Mouse (Mus musculus) spleen, embryonic (tissue): Measurements from ENCODE around the gene Pigw.

Source experiments
- CTCF ChIA-PET: fragments of 350-600 bp; sonication (Branson Sonifier 250); formaldehyde crosslinking; loops from one replicate; lab custom pipeline; 2022; lab: Charles Lee

Gene Pigw

GRCm38 (mm10) chr11:84879772-84880464, at the start of gene Pigw, which contains the start of gene Myo19:
Pigw (minus strand) TSS chr11:84880285.
Myo19 (plus strand) TSS chr11:84880148.
- CTCF ChIA-PET, result interaction anchor here (1.0 kb wide), 1 partner anchor 49 kb away, joined by 4 read pairs; no protein-coding TSS in a partner anchor

GRCm38 (mm10) chr11:84920981-84921380, 40.9 kb upstream of the Pigw start:
- CTCF ChIA-PET, result interaction anchor here (0.5 to 0.6 kb wide), 2 partner anchors 9 to 94 kb away, joined by 3 to 4 read pairs; no protein-coding TSS in a partner anchor

- CTCF ChIA-PET, result no interaction called here
Observed at GRCm38 (mm10) chr11:84919951-84920350, 39.9 kb upstream of the Pigw start.

GRCm38 (mm10) chr11:84919276-84919675, 39.2 kb upstream of the Pigw start:
- CTCF ChIA-PET, result no interaction called here

- CTCF ChIA-PET, result interaction anchor here (0.6 kb wide), 2 partner anchors 254 to 343 kb away, joined by 3 to 13 read pairs; no protein-coding TSS in a partner anchor
Observed at GRCm38 (mm10) chr11:84918425-84918824, 38.3 kb upstream of the Pigw start.

- CTCF ChIA-PET, result no interaction called here
Observed at GRCm38 (mm10) chr11:84916703-84917300, 36.7 kb upstream of the Pigw start.

- CTCF ChIA-PET, result no interaction called here
Observed at GRCm38 (mm10) chr11:84916053-84916702, 36.1 kb upstream of the Pigw start, which contains the start of gene Znhit3. Znhit3 (minus strand) TSS chr11:84916366.

GRCm38 (mm10) chr11:84914673-84915072, 34.6 kb upstream of the Pigw start:
- CTCF ChIA-PET, result no interaction called here

GRCm38 (mm10) chr11:84910411-84910810, 30.3 kb upstream of the Pigw start:
- CTCF ChIA-PET, result interaction anchor here (0.6 kb wide), 1 partner anchor 39 kb away, joined by 3 read pairs; no protein-coding TSS in a partner anchor

- CTCF ChIA-PET, result no interaction called here
Observed at GRCm38 (mm10) chr11:84908480-84908879, 28.4 kb upstream of the Pigw start.

GRCm38 (mm10) chr11:84907081-84907480, 27.0 kb upstream of the Pigw start:
- CTCF ChIA-PET, result no interaction called here

GRCm38 (mm10) chr11:84904597-84905144, 24.6 kb upstream of the Pigw start:
- CTCF ChIA-PET, result no interaction called here

GRCm38 (mm10) chr11:84893113-84893512, 13.0 kb upstream of the Pigw start:
- CTCF ChIA-PET, result no interaction called here

GRCm38 (mm10) chr11:84891705-84892104, 11.6 kb upstream of the Pigw start:
- CTCF ChIA-PET, result interaction anchor here (0.7 kb wide), 1 partner anchor 411 kb away, joined by 3 read pairs; no protein-coding TSS in a partner anchor

GRCm38 (mm10) chr11:84889492-84889891, 9.4 kb upstream of the Pigw start:
- CTCF ChIA-PET, result no interaction called here

- CTCF ChIA-PET, result no interaction called here
Observed at GRCm38 (mm10) chr11:84888025-84888424, 7.9 kb upstream of the Pigw start.

GRCm38 (mm10) chr11:84886767-84887511, 6.9 kb upstream of the Pigw start:
- CTCF ChIA-PET, result interaction anchor here (0.7 kb wide), 1 partner anchor 1114 kb away, joined by 10 read pairs; no protein-coding TSS in a partner anchor

GRCm38 (mm10) chr11:84886236-84886635, 6.2 kb upstream of the Pigw start:
- CTCF ChIA-PET, result no interaction called here

GRCm38 (mm10) chr11:84885238-84885637, 5.2 kb upstream of the Pigw start:
- CTCF ChIA-PET, result interaction anchor here (0.6 kb wide), 1 partner anchor 228 kb away, joined by 3 read pairs; no protein-coding TSS in a partner anchor

- CTCF ChIA-PET, result no interaction called here
Observed at GRCm38 (mm10) chr11:84882346-84882745, 2.3 kb upstream of the Pigw start.

- CTCF ChIA-PET, result interaction anchor here (1.0 kb wide), 1 partner anchor 50 kb away, joined by 4 read pairs; no protein-coding TSS in a partner anchor
Observed at GRCm38 (mm10) chr11:84880971-84881370, 886 bp upstream of the Pigw start.
